Mouse (Mus musculus): ENCODE measurements around the gene Ang. TPM values are rescaled to one million over a fixed set of nuclear protein-coding genes. Genes with fewer than 3 reads are reported as not detected.
"Not testable (repeated sequence)": the region's sequence is repeated elsewhere in the genome, so short reads cannot be mapped to it uniquely, and the experiment has no call there.

The Ang gene
- polyA plus RNA-seq, 1 experiment from 2014 or later, result 85.3 TPM

DNA sequence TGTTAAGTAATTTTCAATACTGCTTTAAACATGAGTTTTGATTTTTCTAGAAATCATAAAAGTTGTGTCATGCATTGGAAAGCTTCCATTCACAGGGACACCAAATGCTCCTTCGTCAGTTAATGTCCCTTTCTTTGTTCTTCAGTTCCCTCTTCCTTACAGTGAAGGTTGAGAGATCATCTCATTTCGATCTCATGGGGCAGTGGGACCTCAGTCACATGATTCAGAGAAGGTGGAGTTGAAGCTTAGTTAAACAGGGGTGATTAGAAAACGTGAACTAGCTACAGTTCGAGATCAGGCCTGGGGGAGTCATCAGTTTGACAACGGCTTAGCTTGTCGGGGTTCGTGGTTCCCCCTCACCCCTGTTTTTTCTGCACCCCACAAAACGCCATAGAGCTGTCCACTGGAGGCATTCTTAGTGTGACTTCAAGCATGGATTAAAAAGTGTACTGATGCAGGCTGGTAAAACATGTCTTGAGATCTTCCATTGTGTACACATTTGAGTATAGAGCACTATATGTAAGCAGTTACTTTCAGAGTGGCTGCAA lies 1.2 kb downstream of the Ang start:
- 30% methylated on average over 8 of the region's 8 CpGs for WGBS (ENCODE audit: insufficient replicate concordance)
- Histone ChIP-seq H3K9me3 (ENCODE audit: low read length) (no peaks in the 10 kb centered on the region), H3K36me3 (replicated peaks; ENCODE audit: insufficient read depth, low read length) (no peaks in the 10 kb centered on the region), H3K27me3 (ENCODE audit: insufficient read depth, low read length) (no peaks in the 10 kb centered on the region), H3K4me1 (ENCODE audit: insufficient read depth) (peaks cover 37% of the 10 kb centered on the region), H3K4me3 (ENCODE audit: low read depth, low read length) (no peak overlapping the region), H3K9ac (replicated peaks) (no peak overlapping the region), H3K4me2 (ENCODE audit: low read depth, low read length) (peak overlapping the region; percentile 85), H3K27ac (ENCODE audit: low read depth) (peak overlapping the region; percentile 95)
- no peak for DNase-seq
- no peak for ATAC-seq
- TF ChIP-seq EP300 (IDR thresholded peaks at IDR 0.05; ENCODE audit: low read depth) (no peak), CTCF (IDR thresholded peaks at IDR 0.05; ENCODE audit: low read depth) (no peak)

GRCm38 (mm10) chr14:51093496-51093895 lies 2.5 kb downstream of the Ang start:
- ATAC-seq (no peak), DNase-seq (no peak)
- 16% methylated on average over 3 of the region's 3 CpGs for WGBS (ENCODE audit: insufficient replicate concordance)
- no peaks in the 10 kb centered on the region for H3K36me3 ChIP-seq (replicated peaks; ENCODE audit: insufficient read depth, low read length)
- no peak overlapping the region for H3K4me2 ChIP-seq (ENCODE audit: low read depth, low read length)
- no peak for TF ChIP-seq CTCF (IDR thresholded peaks at IDR 0.05; ENCODE audit: low read depth)
- no peak for TF ChIP-seq EP300 (IDR thresholded peaks at IDR 0.05; ENCODE audit: low read depth)
- peaks cover 37% of the 10 kb centered on the region for H3K4me1 ChIP-seq (ENCODE audit: insufficient read depth)
- H3K9me3 ChIP-seq (ENCODE audit: low read length), result no peaks in the 10 kb centered on the region
- no peak overlapping the region for H3K4me3 ChIP-seq (ENCODE audit: low read depth, low read length)
- peak overlapping the region; percentile 13; the same call in 1 of the 2 replicates for H3K27ac ChIP-seq (ENCODE audit: low read depth)
- no peaks in the 10 kb centered on the region for H3K27me3 ChIP-seq (ENCODE audit: insufficient read depth, low read length)
- H3K9ac ChIP-seq (replicated peaks), result no peak overlapping the region

- Histone ChIP-seq H3K4me3 (ENCODE audit: low read depth, low read length) (no peak overlapping the region), H3K27me3 (ENCODE audit: insufficient read depth, low read length) (no peaks in the 10 kb centered on the region), H3K36me3 (replicated peaks; ENCODE audit: insufficient read depth, low read length) (no peaks in the 10 kb centered on the region), H3K4me2 (ENCODE audit: low read depth, low read length) (no peak overlapping the region), H3K27ac (ENCODE audit: low read depth) (peak overlapping the region; percentile 37), H3K9ac (replicated peaks) (no peak overlapping the region), H3K4me1 (ENCODE audit: insufficient read depth) (peaks cover 37% of the 10 kb centered on the region), H3K9me3 (ENCODE audit: low read length) (no peaks in the 10 kb centered on the region)
- ATAC-seq, result no peak
- WGBS (ENCODE audit: insufficient replicate concordance), result 59% methylated on average over 5 of the region's 5 CpGs
- DNase-seq, result peak; percentile 42
- TF ChIP-seq EP300 (IDR thresholded peaks at IDR 0.05; ENCODE audit: low read depth) (no peak), CTCF (IDR thresholded peaks at IDR 0.05; ENCODE audit: low read depth) (no peak)
Observed at GRCm38 (mm10) chr14:51094096-51094875, 3.3 kb downstream of the Ang start.

DNA sequence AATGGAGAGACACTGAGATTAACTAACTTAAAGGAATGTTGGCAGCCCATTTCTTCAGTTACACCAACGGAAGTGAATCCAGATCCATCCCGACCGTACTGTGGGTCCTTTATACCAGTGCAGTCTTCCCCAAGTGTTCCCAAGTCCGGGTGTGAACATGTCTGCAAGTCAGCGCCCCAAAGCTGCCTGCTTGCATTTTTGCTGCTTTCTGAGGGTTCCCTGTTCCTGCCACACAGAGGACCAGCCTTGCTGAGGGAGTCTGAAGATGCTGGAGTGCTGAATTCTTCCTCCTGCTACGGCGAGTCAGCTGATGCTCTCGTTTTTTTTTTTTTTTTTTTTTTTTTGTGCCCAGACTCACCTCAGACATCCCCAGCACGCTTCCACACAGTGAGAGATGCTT lies 4.0 kb downstream of the Ang start:
- 73% methylated on average over 9 of the region's 9 CpGs for WGBS (ENCODE audit: insufficient replicate concordance)
- no peaks in the 10 kb centered on the region for H3K9me3 ChIP-seq (ENCODE audit: low read length)
- H3K4me2 ChIP-seq (ENCODE audit: low read depth, low read length), result no peak overlapping the region
- no peaks in the 10 kb centered on the region for H3K27me3 ChIP-seq (ENCODE audit: insufficient read depth, low read length)
- H3K4me3 ChIP-seq (ENCODE audit: low read depth, low read length), result no peak overlapping the region
- DNase-seq (no peak), ATAC-seq (no peak)
- no peaks in the 10 kb centered on the region for H3K36me3 ChIP-seq (replicated peaks; ENCODE audit: insufficient read depth, low read length)
- peaks cover 37% of the 10 kb centered on the region for H3K4me1 ChIP-seq (ENCODE audit: insufficient read depth)
- no peak overlapping the region for H3K9ac ChIP-seq (replicated peaks)
- H3K27ac ChIP-seq (ENCODE audit: low read depth), result no peak overlapping the region
- TF ChIP-seq CTCF (IDR thresholded peaks at IDR 0.05; ENCODE audit: low read depth) (no peak), EP300 (IDR thresholded peaks at IDR 0.05; ENCODE audit: low read depth) (no peak)

- Histone ChIP-seq H3K4me1 (ENCODE audit: insufficient read depth) (peaks cover 33% of the 10 kb centered on the region), H3K9ac (replicated peaks) (no peak overlapping the region), H3K4me3 (ENCODE audit: low read depth, low read length) (peak overlapping the region; percentile 1; the same call in 1 of the 2 replicates), H3K4me2 (ENCODE audit: low read depth, low read length) (peak overlapping the region; percentile 19; the same call in 1 of the 2 replicates), H3K27ac (ENCODE audit: low read depth) (peak overlapping the region; percentile 20), H3K36me3 (replicated peaks; ENCODE audit: insufficient read depth, low read length) (no peaks in the 10 kb centered on the region), H3K27me3 (ENCODE audit: insufficient read depth, low read length) (no peaks in the 10 kb centered on the region), H3K9me3 (ENCODE audit: low read length) (no peaks in the 10 kb centered on the region)
- DNase-seq (peak; percentile 28), ATAC-seq (peak; percentile 81)
- no peak for TF ChIP-seq EP300 (IDR thresholded peaks at IDR 0.05; ENCODE audit: low read depth)
- no peak for TF ChIP-seq CTCF (IDR thresholded peaks at IDR 0.05; ENCODE audit: low read depth)
- 25% methylated on average over 9 of the region's 9 CpGs for WGBS (ENCODE audit: insufficient replicate concordance)
Observed at GRCm38 (mm10) chr14:51095736-51096524, 5.0 kb downstream of the Ang start.

DNA sequence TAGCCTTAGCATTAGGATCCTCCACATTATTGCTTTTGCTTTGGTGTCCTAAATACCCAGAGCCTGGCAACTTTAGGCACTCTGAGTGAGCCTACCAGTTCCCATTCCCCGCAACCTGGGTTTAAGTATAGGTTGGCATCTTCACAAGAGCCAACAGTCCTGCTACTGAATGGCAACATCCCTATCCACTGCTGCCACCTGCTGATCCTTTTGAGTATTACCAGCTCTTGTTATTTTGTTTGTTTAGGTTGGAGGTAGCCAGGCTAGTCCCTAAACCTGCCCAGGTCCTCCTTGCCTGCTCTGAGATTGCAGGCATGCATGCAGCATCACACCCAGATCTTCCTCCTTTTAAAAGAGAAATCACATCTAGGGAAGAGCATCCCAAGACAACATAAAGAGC lies 7.3 kb downstream of the Ang start:
- not testable (repeated sequence) for H3K27ac ChIP-seq (ENCODE audit: low read depth); H3K9ac ChIP-seq (replicated peaks); H3K4me3 ChIP-seq (ENCODE audit: low read depth, low read length); H3K27me3 ChIP-seq (ENCODE audit: insufficient read depth, low read length); H3K4me2 ChIP-seq (ENCODE audit: low read depth, low read length); H3K36me3 ChIP-seq (replicated peaks; ENCODE audit: insufficient read depth, low read length); H3K9me3 ChIP-seq (ENCODE audit: low read length)
- WGBS (ENCODE audit: insufficient replicate concordance), result 31% methylated on average over 1 of the region's 1 CpGs
- peak; percentile 79 for TF ChIP-seq CTCF (IDR thresholded peaks at IDR 0.05; ENCODE audit: low read depth)
- ATAC-seq, result peak; percentile 26
- H3K4me1 ChIP-seq (ENCODE audit: insufficient read depth), result peaks cover 21% of the 10 kb centered on the region
- DNase-seq, result peak; percentile 52

Measured in liver, postnatal 0 days (tissue).